Comparison of ENCODE assay signal across 13 mouse cellular contexts in genomic region chr7:37387871-37388270, GRCm38 (mm10).
DNase-seq lines count a peak whose midpoint lies in the region.
"Had no signal": no experiment of that assay in that cellular context is flagged by ENCODE, and none has a peak within 500 bp of the region (broad histone marks: within the 10 kb centered on the region; RNA-seq: fewer than 3 reads in every experiment).

No protein-coding gene starts in this region.

- DNase-seq in cerebellum, adult 11-12 months, result peak; percentile 74
- DNase-seq in cerebellum, adult 11 months, result no peak
- peak; percentile 56 for DNase-seq in left cerebral cortex, postnatal 4 days
- no peak for DNase-seq in left cerebral cortex, adult 11 months (ENCODE audit: low spot score)
- DNase-seq in cerebellum, postnatal 25 days, result peak; percentile 61 to 78
- no peak for DNase-seq in embryo, embryonic 11 days
- DNase-seq in right cerebral cortex, adult 18-20 months, result no peak
- DNase-seq: adrenal gland, adult 8-10 months; adrenal gland, postnatal 36 days; B cell, adult 2 months; gastrocnemius, adult 2 months; gastrocnemius, postnatal 25 days; kidney, adult 18-20 months had no signal

- intact Hi-C loops in left cerebral cortex, postnatal 4 days (cut with DNase I), result no loop called here

Comparison
In these comparisons a context has a peak if more than half of its experiments do, and no peak if none do; other contexts are left out.
1. DNase-seq: peak in cerebellum, adult 11-12 months (single experiment), left cerebral cortex, postnatal 4 days (single experiment) and cerebellum, postnatal 25 days (2 of 2); none in cerebellum, adult 11 months (single experiment), left cerebral cortex, adult 11 months (single experiment), embryo, embryonic 11 days (single experiment) and right cerebral cortex, adult 18-20 months (single experiment).